Mouse (Mus musculus): ENCODE data around the gene Dnajb13.
A peak's percentile ranks its signal among the peaks of the same experiment; 100 is the strongest.

Dnajb13 gene

DNA sequence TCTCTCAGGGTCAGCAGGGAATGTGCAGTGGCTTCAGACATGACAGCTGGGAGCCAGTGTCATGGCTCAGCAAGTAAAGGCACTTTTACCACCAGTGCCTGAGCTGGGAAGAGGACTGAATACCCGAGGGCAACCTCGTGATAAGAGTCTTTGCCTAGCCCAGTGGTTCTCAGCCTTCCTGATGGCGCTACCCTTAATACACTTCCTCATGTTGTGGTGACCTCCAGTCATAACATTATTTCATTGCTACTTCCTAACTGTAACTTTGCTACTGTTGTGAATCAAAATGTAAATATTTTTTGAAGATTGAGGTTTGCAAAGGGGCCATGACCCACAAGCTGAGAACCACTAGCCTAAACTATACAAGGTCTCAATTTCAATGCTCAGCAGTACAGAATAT is 6.1 kb downstream of the Dnajb13 start:
- DNase-seq (ENCODE audit: low spot score), result no peak

DNA sequence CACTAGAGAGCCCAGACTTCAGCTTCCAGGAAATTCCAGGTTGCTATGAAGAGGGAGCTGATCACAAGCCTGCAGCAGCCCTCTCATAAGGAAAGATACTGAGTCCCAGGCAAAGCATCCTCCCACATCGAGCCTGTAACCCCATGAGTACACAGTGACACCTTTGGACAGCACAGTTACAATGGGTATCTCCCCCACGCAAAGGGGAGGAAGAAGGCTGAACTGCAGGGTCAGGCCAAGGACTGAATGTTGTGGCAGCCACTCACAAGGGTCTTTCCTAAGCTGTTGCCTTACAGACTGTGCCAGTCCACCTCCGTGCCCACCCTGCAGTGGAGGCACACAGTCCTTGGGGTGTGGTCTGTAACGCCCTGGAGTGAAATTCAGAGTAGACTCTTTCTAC is 8.3 kb downstream of the Dnajb13 start:
- no peak for DNase-seq (ENCODE audit: low spot score)

DNA sequence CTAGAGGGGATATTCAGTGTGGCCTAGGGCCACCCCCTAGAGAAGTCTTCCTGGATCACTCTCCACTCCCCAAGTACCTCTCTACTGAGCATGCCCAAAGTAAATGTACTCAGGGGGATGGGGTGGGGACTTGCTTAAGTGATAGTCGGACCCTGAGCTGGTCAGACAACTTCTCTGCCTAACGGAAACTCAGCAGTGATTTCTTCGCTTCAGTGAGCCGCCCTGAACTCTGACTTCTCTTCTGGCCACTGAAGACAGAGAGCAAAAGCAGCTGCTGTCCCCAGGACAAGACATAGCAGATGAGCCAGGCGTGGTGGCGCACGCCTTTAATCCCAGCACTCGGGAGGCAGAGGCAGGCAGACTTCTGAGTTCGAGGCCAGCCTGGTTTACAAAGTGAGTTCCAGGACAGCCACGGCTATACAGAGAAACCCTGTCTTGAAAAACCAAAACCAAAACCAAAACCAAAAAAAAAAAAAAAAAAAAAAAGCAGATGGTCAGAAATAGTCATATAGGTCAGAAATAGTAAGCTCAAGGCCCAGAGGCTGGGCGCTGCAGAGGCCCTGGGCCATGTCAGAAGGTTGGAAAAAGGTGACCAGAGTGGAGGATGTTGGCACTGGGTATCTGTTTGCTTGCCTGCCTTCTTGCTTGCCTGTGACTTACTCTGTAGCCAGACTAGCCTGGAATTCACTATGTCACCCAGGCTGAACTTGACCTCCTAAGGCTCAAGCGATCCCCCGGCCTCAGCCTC is 9.8 kb downstream of the Dnajb13 start:
- no peak for DNase-seq (ENCODE audit: low spot score)

DNA sequence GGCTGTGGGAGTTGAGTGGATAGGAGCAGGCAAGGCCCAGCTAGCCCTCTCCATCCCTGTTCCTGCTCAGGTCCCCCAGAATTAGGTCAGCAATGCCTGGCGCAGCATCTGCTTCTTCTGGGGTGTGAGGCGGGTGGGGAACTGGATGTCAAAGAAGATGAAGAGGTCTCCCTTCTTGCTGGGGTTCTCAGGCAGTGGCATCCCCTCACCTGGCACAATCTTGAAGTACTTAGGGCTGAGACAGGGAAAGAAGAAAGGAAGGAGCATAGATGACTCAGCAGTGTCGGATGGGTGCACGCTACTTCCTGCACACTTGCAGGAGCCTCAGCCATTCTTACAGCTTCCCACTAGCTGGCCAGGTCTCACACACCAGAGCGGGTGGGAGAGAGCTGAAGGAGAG is 11.7 kb downstream of the Dnajb13 start:
- DNase-seq (ENCODE audit: low spot score), result no peak

DNA sequence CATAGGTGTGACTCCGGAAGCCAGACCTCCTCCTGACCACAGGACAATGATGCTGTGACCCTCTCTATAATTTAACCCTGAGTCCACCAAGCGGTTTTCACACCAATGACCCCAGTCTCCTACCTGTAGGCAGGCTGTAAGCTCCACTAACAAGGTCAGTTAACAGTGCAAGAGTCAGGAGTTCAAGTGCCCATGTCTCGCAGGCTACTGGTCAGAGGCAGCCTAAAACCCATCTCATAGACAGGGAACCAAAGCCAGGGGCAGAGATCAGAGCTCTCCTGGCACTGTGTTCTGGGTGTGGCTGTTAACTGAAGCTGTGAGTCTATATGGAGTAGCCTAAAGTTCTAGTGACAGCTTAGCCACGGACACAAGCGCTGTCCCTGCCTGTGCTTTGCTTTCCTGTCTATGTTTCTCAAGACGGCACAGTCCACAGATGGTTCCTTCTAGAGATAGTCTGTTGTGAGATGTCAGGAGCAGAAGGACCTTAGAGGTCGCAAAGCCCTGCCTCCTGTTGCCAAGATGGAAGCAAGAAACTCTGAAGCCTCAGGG is 12.3 kb downstream of the Dnajb13 start:
- no peak for DNase-seq (ENCODE audit: low spot score)

DNA sequence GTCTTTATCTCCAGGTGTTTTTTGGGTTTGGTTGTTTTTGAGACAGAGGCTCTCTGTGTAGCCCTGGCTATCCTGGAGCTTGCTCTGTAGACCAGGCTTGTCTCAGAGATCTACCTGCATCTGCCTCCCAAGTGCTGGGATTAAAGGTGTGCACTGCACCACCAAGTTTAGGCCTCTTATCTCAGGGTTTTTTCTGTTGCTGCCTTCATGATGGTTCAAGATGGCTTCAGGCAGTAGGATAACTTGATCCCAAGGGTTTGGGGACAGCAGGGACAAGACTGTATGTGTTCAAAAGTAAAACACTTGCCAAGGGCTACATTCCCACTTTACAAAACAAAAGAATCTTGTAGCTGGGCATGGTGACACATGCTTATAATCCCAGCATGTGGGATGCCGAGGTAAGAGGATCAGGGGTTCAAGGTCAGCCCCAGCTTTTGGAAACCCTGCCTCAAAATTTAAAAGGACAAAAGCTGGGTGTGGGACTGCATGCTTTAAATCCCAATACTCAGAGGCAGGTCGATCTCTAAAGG is 12.9 kb downstream of the Dnajb13 start:
- DNase-seq (ENCODE audit: low spot score), result no peak

DNA sequence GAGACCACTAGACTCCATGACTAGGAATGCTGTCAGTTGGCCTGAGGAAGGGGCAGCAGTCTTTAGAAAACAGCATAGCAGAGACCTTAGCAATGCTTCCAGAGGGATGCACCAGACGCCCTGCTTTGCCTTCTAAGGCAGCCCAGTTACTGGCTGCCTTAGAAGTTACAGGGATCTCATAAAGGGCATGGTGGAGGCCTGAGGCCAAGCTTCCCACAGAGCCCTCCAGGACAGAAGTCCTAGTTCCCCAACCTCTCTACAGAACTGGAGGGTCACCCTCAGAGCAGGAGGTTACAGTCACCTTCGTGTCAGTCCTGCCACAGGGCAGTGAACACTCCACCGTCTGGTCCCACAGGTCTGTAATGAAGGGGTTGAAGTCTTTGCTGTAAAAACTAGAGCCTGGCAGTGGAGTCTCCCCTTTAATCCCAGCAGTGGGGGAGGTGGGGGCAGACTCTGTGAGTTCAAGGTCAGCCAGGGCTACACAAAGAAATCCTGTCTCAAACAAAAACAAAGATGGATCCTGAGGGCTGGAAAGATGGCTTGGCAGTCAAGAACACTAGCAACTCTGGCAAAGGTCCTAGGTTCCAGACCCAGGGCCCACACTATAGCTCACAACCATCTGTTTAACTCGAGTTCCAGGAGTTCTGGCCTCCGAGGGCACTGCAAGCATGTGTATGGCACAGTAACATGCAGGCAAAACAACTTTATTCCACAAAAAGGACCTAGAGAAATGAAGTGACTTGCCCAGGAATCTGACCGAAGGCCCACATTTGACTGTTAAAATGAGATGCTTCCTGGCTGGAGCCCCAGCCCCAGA is 13.5 kb downstream of the Dnajb13 start:
- no peak for DNase-seq (ENCODE audit: low spot score)

DNA sequence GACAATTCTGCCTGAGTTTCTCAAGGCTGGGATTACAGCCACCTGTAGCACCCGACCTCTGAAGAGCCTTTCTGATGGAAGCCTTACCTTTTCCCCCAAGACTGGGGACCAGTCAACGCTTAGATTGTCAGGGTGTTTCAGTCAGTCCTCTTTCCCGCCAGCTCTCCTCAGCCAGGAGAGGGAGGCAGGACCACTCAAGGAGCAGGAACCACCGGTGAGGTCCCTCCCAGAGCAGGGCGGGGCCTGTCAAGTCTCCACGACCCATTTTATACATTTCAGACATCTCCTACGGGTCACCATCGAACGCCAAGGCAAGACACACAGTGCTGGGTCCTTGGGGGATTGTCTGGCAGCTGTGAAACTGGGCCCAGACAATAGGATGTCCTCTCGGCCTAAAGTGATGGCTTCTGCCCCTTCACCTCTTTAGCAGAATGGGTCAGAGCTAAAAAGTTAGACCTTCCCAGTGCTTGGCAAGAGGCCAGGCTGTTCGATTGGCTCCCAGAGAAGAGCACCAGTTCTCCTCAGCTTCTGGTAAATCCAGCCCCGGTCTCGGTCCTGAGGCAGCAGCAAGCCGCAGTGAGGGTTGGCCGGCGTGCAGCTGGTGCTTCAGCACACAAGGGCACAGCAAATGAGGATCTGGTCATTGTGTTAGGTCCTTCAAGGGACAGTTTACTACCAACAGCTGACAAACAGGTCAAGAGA is 14.3 kb downstream of the Dnajb13 start:
- DNase-seq (ENCODE audit: low spot score), result no peak

DNA sequence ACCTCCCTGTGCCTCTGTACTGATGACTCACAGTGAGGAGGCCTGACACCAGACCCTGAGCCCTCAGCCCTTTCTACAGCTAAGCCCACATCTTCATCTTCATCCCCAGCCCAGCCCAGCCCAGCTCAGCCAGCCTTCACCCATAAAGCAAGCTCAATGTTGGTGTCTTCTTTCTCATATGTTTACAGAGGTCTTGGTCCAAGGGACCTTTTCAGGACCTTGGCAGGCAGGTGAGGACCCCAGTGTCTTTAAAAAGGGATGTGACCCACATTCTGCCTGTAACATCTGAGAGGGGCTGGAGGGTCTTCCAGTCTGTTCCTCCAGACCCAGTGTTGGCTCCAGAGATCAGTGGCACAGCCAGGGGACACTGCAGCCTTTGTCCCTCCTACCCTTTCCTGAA is 15.3 kb downstream of the Dnajb13 start:
- no peak for DNase-seq (ENCODE audit: low spot score)

DNA sequence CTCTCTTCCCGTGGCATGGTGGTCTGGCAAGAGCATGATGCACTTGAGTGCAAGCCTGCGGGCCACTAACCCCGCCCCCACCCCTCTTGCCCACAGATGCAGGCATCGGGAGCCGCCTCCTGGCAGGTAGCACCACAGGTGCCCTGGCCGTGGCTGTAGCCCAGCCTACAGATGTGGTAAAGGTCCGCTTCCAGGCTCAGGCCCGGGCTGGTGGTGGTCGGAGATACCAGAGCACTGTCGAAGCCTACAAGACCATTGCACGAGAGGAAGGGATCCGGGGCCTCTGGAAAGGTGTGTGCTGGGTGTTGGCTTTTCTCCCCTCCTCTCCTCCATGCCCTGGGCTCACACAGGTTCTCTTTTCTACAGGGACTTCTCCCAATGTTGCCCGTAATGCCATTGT is 16.8 kb downstream of the Dnajb13 start:
- DNase-seq (ENCODE audit: low spot score), result no peak

DNA sequence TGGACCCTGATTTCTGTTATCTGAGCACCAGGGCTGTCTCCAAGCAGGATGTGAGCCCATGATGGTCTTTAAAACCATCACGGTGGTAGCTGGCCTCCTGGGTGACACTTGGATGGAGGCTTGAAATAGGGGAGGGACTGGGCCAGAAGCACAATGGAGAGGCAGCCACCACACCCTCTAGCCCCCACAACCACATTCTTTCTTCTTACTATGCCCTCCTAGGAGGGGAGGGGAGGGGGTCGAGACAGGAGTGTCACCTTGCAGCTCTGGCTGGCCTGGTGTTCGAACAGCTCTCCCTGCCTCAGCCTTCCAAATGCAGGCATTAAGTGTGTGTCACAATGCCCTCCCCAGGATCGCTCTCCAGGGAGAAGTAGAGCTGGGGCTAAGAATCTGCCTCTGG is 17.4 kb downstream of the Dnajb13 start:
- no peak for DNase-seq (ENCODE audit: low spot score)

DNA sequence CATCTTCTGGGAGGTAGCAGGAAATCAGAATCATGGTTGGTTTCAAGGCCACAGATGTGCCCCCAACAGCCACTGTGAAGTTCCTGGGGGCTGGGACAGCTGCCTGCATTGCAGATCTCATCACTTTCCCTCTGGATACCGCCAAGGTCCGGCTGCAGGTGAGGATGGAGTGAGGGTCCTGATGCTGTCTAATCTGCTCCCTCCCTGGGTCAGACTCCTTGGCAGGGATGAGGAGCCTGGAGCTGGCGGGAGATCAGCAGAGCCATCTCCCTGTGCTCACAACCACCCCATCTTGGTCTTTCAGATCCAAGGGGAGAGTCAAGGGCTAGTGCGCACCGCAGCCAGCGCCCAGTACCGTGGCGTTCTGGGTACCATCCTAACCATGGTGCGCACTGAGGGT is 18.0 kb downstream of the Dnajb13 start:
- no peak for DNase-seq (ENCODE audit: low spot score)

DNA sequence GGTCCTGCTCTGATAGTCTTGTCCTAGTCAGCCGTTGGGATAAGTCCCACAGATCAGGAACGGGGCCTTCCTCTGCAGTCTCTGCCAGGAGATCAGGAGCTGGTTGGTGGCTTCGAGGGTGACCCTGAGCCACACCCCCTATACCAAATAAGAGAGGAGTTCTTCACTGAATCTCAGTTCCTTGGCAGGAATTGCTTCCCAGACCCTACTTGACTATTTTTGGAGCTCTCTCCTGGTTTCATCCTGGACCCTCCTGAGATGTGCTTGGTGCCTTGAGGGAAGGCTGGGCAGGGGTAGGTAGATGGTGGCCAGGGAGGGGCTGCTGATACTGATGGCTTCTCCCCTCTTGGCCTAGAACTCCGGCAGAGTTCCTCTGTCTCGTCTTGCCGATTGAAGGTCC is 18.4 kb downstream of the Dnajb13 start:
- DNase-seq (ENCODE audit: low spot score), result no peak

DNA sequence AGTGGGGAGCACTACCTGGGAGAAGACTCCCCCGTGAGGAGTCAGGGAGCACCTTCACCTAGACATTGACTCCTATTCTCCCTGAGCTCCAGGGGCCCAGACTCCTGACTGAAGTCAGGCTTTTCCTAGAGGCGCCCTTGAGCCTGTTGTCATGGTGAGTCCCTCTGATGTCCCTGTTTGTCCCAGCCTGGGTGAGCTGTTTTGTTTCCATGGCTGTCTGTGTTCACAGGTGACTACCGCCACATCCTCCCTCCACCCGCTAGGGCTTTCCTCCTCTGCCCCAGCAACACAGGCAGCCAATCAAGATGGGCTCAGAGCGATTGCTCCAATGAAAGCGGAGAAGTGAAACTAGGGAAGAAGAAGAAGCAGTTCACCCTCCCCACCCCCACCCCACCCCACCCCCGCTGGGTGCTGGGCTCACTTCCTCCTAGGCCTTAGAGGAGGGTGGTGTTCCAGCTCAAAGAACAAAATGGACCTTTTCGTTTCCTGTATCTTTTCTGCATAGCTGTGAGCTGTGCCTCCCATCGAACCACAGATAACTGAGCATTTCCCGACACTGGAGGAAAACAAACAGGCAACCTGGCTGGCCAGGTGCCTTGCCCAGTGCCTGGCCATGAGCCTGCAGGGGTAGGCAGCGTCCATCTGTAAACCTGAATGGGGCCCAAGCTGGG is 19.0 kb downstream of the Dnajb13 start:
- DNase-seq (ENCODE audit: low spot score), result peak; percentile 68

DNA sequence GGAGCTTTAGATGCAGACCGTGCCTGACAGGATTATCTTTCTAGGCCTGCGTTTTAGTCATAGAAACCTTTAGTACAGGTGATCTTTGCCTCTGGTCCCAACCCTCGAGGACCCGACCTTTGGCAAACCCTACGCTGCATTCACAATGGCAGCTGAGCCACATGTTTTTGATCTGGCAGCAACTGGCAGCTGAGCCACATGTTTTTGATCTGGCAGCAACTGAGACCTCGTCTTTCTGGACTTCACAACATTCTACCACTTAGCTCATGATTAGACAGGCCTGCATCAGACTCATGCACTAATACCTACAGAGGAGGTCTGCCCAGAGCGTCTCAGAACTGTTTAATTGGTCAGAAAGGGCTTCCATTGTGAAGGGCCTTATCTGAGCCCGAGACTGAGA is 19.7 kb downstream of the Dnajb13 start:
- no peak for DNase-seq (ENCODE audit: low spot score)

DNA sequence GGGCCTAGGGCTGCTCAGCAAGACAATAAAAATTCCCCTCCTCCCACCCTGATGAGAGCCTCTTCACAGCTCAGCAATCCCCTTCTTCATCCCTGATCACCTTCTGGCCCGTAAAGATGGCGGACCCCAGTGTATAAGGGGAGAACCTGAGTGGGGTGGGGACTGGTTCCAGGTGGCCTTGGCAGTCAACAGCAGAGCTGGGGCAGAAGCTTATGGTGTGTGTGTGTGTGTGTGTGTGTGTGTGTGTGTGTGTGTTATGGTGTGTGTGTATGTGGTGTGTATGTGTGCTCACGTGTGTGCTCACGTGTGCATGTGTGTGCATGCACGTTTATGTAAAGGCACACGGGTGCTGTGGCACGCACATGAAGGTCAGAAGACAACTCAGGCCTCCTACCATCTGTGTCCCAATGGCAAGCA is 20.3 kb downstream of the Dnajb13 start:
- no peak for DNase-seq (ENCODE audit: low spot score)

DNA sequence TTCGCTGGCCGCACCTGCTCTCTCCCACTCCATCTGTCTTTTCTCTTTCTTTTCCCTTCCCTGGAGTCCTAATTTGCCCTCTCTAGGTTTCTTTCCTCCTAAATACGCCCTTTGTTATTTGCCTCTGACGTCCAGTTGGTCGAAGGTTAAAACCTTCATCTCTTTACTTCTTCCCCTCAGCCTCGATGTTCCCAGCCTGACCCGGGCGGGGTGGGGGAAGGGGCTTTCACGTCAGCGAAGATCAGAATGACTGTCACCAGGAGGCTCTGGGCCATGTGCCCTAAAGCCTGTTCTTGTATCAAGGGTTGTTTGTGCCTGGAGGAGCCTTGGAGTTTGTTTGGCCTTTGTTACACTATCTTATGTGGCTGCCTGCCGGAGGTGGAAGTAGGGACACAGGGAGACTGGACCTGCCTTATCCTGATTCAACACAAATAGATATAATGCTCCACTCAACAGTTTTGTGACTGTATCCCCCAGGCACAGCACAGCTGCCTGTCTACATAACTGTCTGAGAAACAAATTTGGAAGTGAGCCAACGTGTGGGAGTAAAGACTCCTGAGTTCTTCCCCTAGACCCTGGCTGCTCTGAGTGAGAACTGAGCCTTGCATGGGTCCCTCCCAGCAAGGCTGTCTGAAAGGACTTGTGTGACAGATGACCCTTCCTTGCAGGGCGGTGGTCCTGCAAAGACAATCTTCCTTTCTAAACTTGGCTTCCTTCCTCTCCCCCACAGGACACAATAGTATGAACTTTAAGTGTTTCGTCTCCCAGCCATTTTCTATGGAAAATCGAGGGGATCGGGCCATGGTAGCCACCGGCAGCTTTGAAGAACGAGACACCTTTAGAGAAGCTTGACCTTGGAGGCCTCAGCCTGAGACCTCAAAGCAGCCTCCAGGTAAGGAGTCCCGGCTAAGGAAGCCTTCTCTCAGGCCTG is 21.0 kb downstream of the Dnajb13 start:
- peak; percentile 86 for DNase-seq (ENCODE audit: low spot score)

DNA sequence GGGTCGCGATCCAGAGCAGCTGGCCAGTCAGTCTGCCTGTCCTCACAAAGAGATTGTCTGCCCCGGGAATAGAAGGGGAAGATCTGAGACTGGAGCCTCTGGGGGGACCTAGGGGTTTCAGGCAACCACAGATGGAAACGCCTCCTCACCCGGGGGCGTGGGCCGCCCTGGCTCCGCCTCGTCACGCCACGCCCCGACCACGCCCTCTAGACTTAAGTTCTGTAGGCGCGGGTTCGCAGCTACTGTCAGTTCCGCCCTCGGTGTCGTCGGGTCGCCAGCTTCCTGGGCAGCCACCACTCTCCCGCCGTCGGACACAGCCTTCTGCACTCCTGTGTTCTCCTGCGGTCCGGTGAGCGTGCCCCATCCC is 21.7 kb downstream of the Dnajb13 start, which contains the start of gene Ucp2:
Gene Ucp2, plus strand, starts transcription at position 221 of the 367 bp plus-strand sequence.
- DNase-seq (ENCODE audit: low spot score), result peak; percentile 84

DNA sequence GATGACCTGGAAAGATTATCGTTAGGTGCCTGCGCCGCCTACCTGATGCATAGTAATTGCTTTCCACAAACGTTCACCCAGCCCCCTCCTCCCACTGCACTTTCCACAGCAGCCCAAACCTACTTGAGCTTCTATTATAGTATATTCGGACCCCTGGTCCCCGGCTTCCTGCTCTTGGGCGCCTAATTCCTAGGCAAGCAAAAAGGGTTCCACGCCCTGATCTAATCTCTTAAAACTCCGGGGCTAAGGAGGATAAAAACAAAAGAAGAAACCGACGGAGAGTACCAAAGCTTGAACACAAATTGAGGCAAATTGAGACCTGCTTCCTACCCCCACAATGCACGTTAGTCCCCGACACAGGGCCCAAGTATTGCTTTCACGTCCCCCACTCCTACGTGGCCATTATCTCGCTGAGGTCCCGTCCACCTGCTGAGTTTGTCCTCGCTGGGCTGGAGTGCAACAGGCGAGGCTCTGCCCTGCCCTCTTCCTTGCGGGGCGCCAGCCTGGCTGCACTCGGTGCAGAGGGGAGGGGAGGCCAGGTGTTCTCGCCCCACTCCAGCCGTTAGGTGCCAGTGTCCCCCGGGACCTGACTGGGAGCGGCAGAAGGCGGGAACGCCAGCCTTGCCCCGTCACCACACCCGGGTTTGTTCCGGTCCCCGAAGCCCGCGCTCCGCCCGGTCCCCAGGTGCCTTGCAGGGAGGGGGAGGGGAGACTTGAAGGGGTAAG is 22.2 kb downstream of the Dnajb13 start:
- DNase-seq (ENCODE audit: low spot score), result peak; percentile 71

DNA sequence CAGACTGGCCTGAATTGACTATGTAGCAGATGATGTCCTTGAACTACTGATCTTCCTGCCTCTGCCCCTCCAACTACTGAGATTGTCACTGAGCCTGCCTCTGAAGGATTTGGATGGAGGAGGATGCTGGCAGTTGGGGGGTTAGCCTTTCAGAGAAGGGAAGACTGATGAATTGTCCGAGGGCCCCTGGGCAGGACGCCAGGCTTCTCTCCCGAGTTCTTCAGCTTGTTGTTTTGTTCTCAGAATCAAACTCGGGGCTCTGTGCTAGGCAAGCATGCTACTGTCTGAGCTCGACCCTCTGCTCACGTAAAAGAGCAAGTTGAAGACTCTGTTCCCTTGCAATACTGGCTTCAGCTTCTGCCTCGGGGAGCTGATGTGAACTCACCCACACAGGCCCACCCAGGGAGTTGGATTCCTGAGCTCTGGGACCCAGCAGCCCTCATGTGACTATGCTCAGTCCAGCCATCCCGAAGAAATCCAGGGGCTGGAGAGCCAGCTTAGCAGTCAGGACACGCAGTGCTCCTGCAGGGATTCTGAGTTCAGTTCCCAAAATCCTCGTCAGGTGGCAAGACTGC is 26.2 kb downstream of the Dnajb13 start:
- DNase-seq (ENCODE audit: low spot score), result peak; percentile 54

Data from testis, postnatal 14 days (tissue).